Mouse (Mus musculus): ENCODE data around the gene Cacna2d3. TPM values are rescaled to one million over a fixed set of nuclear protein-coding genes. Genes with fewer than 3 reads are reported as not detected.

Cacna2d3 gene
- polyA plus RNA-seq, 1 experiment, result not detected

DNA sequence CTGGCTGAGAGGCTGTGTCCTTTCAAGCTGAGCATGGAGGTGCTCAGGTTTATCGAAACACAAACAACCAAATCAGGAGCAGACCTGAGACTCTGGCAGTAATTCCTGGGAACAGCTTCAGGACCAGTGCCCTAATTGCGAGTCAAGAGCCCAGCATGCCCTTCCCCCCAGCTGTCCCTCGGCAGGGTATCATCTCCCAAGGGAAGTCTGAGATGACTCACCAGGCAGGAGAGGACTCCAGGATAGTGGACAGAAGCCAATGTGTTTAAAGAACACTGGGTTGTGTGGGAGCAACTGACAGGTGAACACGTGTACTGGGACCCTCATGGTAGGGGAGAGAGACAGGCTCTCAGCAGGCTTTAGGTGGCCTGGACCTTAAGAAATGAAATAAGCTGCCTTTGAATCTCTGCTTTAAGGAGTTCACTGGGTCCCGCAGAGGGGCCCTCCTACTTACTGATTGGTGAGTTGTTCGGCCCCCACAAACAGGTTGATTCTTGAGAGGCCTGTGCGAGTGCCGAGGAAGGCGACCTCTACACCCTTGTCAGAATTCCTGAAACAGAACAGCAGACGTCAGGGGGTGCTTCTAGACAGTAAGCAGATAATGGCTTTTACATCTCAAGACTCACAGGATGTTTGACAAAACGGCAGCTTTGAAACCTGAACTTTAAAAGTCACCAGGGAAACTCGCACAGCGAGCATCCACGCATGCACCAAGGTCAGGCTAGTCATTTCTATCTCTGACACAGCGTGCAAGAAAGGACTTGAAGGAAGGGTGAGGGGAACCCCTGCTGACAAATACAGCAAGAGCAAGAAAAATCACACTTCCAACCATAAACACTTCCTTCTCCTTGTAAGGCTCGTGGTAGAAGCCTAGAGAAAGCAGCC is 669.5 kb downstream of the Cacna2d3 start:
- H3K27me3 ChIP-seq (replicated peaks), result no peaks in the 10 kb centered on the region
- H3K36me3 ChIP-seq (replicated peaks; ENCODE audit: low read length), result no peaks in the 10 kb centered on the region
- TF ChIP-seq GATA1 (IDR thresholded peaks at IDR 0.05; ENCODE audit: borderline replicate concordance, low read length), result no peak
- no peak for TF ChIP-seq FLI1 (IDR thresholded peaks at IDR 0.05; ENCODE audit: low read length)
- H3K4me3 ChIP-seq (replicated peaks), result no peak overlapping the region
- H3K9me3 ChIP-seq, result 0 out of 2 replicates have a peak, but pooled peaks cover 7% of the 10 kb centered on the region
- H3K4me1 ChIP-seq, result no peaks in the 10 kb centered on the region

DNA sequence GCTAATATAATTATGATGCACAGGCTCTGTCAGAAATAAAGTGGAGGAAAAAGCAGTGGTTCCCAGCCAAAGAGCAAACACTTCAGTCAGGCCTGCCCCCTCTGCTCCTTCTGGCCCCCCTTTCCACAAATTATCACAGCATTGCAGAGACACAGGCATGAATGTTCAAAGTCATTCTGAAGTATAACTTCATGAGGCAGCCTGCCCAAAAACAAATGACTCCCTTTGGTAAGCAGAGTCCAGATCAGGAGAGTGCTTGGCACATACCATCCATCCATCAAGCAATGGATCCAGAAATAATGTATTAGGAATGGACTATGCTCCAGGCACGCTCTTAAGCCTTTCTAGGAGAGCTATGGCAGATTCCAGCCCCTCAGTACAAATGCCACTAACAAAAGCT is 679.3 kb downstream of the Cacna2d3 start:
- TF ChIP-seq GATA1 (IDR thresholded peaks at IDR 0.05; ENCODE audit: borderline replicate concordance, low read length), result no peak
- no peaks in the 10 kb centered on the region for H3K4me1 ChIP-seq
- no peaks in the 10 kb centered on the region for H3K36me3 ChIP-seq (replicated peaks; ENCODE audit: low read length)
- H3K9me3 ChIP-seq, result 0 out of 2 replicates have a peak, but pooled peaks cover 3% of the 10 kb centered on the region
- no peak overlapping the region for H3K4me3 ChIP-seq (replicated peaks)
- H3K27me3 ChIP-seq (replicated peaks), result no peaks in the 10 kb centered on the region

DNA sequence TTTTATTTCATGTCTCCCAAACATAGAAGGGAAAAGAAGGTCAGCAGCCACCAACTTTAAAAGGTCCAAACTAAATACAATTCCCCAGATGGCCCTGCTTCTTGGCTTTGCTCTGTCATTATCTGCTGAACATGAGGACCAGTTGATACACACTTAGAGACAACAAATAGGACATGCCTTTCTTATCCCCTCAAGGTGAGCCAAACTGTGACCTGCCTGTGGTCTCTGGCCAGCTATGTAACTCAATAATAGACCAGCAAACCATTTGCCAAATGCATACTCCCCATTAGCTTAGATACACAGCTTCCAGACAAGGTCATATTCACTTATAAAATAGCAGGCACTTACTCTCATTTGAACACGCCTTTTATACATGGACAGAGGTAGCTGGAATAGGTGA is 680.2 kb downstream of the Cacna2d3 start:
- Histone ChIP-seq H3K9me3 (0 out of 2 replicates have a peak, but pooled peaks cover 3% of the 10 kb centered on the region), H3K27me3 (replicated peaks) (no peaks in the 10 kb centered on the region)
- TF ChIP-seq GATA1 (IDR thresholded peaks at IDR 0.05; ENCODE audit: borderline replicate concordance, low read length) (no peak), FLI1 (IDR thresholded peaks at IDR 0.05; ENCODE audit: low read length) (no peak)

DNA sequence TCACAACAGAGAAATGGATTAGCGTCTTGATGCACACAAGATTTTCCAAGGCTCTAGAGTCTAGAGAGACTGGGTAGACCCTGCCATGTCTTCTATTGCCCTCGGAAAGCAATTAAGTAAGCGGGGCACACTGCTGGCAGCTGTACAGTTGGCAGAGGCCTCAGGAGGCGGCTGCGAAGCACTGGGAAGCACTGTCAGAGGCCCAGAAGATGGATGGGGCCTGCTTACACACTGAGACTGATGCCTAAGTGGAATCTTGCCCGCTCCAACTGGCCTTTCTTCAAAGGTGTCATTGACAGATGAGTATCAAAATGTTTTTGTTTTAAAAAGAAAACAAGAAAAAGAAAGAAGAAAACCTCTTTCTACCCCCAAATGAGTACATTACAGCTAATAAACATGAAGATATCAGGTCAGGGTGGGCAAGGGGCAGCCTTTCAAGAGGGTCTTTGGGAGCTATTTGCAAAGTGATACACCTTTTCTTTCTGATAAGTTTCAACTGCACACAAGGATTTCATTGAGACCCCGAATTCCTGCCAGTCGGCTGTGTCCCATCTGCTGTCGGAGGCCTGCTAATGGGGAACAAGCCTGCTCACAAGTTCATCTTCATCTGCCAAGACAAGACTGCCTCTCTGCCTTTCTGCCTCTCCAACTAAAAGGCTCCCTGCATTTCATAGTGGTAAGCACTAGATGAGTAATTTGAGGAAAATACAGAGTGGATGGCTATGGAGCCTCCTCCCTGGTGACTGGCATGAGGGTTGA is 680.9 kb downstream of the Cacna2d3 start:
- H3K27me3 ChIP-seq (replicated peaks), result no peaks in the 10 kb centered on the region
- H3K36me3 ChIP-seq (replicated peaks; ENCODE audit: low read length), result no peaks in the 10 kb centered on the region
- no peak for TF ChIP-seq GATA1 (IDR thresholded peaks at IDR 0.05; ENCODE audit: borderline replicate concordance, low read length)
- TF ChIP-seq FLI1 (IDR thresholded peaks at IDR 0.05; ENCODE audit: low read length), result no peak
- H3K4me1 ChIP-seq, result no peaks in the 10 kb centered on the region
- H3K4me3 ChIP-seq (replicated peaks), result no peak overlapping the region
- H3K9me3 ChIP-seq, result 0 out of 2 replicates have a peak, but pooled peaks cover 3% of the 10 kb centered on the region

More for the DNA sequence above, 680.2 kb downstream of the Cacna2d3 start:
- H3K36me3 ChIP-seq (replicated peaks; ENCODE audit: low read length), result no peaks in the 10 kb centered on the region
- no peaks in the 10 kb centered on the region for H3K4me1 ChIP-seq
- no peak overlapping the region for H3K4me3 ChIP-seq (replicated peaks)

DNA sequence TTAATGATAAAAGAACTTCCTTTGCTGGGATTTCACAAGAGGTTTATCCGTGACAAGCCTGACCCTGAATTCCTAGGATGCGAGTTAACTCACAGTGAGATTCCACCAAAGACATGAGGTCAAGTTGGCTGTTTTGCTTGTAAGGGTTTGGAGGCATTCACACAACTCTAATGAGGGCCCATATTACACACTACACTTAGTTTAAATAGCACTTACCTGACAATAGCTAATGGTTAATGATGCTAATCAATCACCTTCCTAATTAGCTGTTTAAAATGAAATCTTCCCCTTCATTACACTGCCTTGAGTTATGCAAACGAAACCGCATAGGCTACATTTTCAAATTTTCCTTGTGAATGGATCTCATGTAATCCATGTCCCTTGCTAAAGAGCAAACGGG is 683.4 kb downstream of the Cacna2d3 start:
- H3K9me3 ChIP-seq, result no peaks in the 10 kb centered on the region
- no peaks in the 10 kb centered on the region for H3K36me3 ChIP-seq (replicated peaks; ENCODE audit: low read length)
- no peak overlapping the region for H3K4me3 ChIP-seq (replicated peaks)
- TF ChIP-seq FLI1 (IDR thresholded peaks at IDR 0.05; ENCODE audit: low read length) (no peak), GATA1 (IDR thresholded peaks at IDR 0.05; ENCODE audit: borderline replicate concordance, low read length) (no peak)
- H3K4me1 ChIP-seq, result no peaks in the 10 kb centered on the region
- no peaks in the 10 kb centered on the region for H3K27me3 ChIP-seq (replicated peaks)

DNA sequence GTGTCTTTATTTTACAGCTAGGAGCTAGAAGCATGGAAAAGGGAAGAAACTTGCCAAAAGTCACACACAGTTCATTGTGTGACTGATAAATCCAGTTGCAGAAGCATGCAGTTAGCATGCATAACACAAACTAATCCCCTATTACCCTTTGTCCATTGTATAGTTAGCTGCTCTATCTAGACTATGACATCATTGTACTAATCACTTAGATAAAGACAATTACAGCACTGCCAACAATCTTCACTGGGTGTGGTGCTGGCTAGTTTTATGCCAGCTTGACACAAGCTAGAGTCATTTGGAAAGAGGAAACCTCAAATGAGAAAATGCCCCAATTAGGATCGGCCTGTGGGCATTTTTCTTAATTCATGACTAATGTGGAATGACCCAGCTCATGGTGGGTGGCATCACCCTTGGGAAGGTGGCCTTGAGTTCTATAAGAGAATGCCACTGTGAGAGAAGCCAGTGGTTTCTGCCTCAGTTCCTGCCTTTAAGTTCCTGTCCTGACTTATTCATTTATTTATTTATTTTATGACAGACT is 689.7 kb downstream of the Cacna2d3 start:
- H3K27me3 ChIP-seq (replicated peaks), result no peaks in the 10 kb centered on the region
- no peak overlapping the region for H3K4me3 ChIP-seq (replicated peaks)
- H3K9me3 ChIP-seq, result peaks cover 22% of the 10 kb centered on the region
- no peaks in the 10 kb centered on the region for H3K4me1 ChIP-seq
- TF ChIP-seq GATA1 (IDR thresholded peaks at IDR 0.05; ENCODE audit: borderline replicate concordance, low read length) (no peak), FLI1 (IDR thresholded peaks at IDR 0.05; ENCODE audit: low read length) (no peak)
- H3K36me3 ChIP-seq (replicated peaks; ENCODE audit: low read length), result no peaks in the 10 kb centered on the region

DNA sequence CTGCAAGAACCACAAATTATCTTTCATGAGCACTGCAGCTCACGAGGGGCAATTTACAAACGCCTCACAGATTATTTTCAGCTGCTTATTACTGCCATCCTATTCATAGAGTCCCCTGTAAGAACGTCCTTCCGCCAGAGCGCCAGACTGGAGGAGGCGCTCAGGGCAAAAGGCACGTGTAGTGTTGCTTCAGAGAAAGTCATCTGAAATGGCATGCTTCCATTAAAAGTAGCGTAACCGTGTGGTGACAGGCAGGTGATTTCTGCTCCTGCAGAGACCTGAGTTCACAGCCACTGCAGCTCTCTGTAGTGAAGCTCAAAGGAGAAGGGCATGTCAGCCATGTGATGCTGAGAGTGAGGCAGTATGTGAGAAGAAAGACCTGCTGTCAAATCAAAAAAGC is 691.1 kb downstream of the Cacna2d3 start:
- no peaks in the 10 kb centered on the region for H3K27me3 ChIP-seq (replicated peaks)
- no peak overlapping the region for H3K4me3 ChIP-seq (replicated peaks)
- peaks cover 26% of the 10 kb centered on the region for H3K9me3 ChIP-seq
- no peaks in the 10 kb centered on the region for H3K36me3 ChIP-seq (replicated peaks; ENCODE audit: low read length)
- TF ChIP-seq GATA1 (IDR thresholded peaks at IDR 0.05; ENCODE audit: borderline replicate concordance, low read length), result no peak
- no peak for TF ChIP-seq FLI1 (IDR thresholded peaks at IDR 0.05; ENCODE audit: low read length)
- no peaks in the 10 kb centered on the region for H3K4me1 ChIP-seq

DNA sequence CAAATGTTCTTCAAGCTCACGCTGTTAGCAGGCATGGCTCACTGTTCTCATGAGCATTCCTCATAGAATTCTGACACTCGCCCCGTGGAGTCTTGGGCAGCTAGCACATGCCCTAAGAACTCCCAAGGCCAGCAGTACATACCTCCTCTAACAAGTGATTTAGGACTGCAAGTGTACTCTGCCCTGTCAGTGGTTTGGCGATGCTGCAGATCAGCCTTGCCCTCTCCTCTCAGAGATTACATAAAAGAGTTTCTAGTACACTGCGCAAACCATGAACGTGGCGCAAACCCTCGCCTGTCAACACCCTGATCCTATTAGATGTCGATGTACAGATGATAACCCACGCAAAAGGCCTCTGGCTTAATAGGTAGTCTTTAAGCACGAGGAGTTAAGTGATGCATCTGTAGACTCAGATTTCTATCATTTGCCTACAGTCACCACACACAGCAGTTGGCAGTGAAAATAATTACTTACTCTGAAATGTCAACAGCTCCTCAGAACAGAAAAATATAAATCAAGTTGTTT is 691.7 kb downstream of the Cacna2d3 start:
- TF ChIP-seq FLI1 (IDR thresholded peaks at IDR 0.05; ENCODE audit: low read length) (no peak), GATA1 (IDR thresholded peaks at IDR 0.05; ENCODE audit: borderline replicate concordance, low read length) (no peak)
- Histone ChIP-seq H3K36me3 (replicated peaks; ENCODE audit: low read length) (no peaks in the 10 kb centered on the region), H3K4me3 (replicated peaks) (no peak overlapping the region), H3K9me3 (peaks cover 28% of the 10 kb centered on the region), H3K4me1 (no peaks in the 10 kb centered on the region), H3K27me3 (replicated peaks) (no peaks in the 10 kb centered on the region)

DNA sequence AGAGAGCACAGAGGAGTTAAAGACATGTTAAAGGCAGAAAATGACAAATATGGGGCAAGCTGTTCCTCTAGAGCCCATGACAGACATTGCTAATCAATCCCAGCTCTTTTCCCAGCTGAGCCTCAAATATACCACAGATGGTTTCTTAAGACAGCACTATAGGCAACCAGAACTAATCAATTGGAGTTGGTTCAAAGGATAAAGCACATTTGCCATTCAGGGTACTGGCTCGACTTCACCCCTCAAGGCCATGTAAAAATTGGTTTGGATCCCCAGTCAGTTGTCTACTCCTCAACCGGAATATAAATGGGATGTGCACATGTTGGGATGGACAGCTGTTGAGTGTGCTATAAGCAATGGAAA is 692.6 kb downstream of the Cacna2d3 start:
- no peaks in the 10 kb centered on the region for H3K36me3 ChIP-seq (replicated peaks; ENCODE audit: low read length)
- TF ChIP-seq FLI1 (IDR thresholded peaks at IDR 0.05; ENCODE audit: low read length) (no peak), GATA1 (IDR thresholded peaks at IDR 0.05; ENCODE audit: borderline replicate concordance, low read length) (no peak)
- peaks cover 28% of the 10 kb centered on the region for H3K9me3 ChIP-seq
- no peak overlapping the region for H3K4me3 ChIP-seq (replicated peaks)
- H3K4me1 ChIP-seq, result no peaks in the 10 kb centered on the region
- H3K27me3 ChIP-seq (replicated peaks), result no peaks in the 10 kb centered on the region

Data from megakaryocyte, embryonic 14.5 days (primary cell).